Mouse (Mus musculus): ENCODE measurements around the gene Dgkd.

GRCm38 (mm10) chr1:87825991-87826390 is 27.1 kb upstream of the Dgkd start:
- TF ChIP-seq POLR2A (IDR thresholded peaks at IDR 0.05; ENCODE audit: borderline replicate concordance, insufficient read depth, low read length) (no peak), CTCF (IDR thresholded peaks at IDR 0.05; ENCODE audit: borderline replicate concordance, insufficient read depth, low read depth, low read length) (no peak)
